Mouse (Mus musculus) C2C12 (cell line): ENCODE data around the gene Hspa1a.

Experiments
- CTCF ChIP-seq: IDR thresholded peaks from one replicate; pipeline ENCODE4 v1.5.1; 2011; ENCODE audit not compliant: control insufficient read depth, insufficient read depth, insufficient read length
- MAX ChIP-seq: IDR thresholded peaks from one replicate; pipeline ENCODE4 v1.6.1; 2011; ENCODE audit warnings: mild to moderate bottlenecking, control low read depth
- USF1 ChIP-seq: IDR thresholded peaks from one replicate; pipeline ENCODE4 v1.6.1; 2011; ENCODE audit warnings: low read depth, mild to moderate bottlenecking, control low read depth, moderate library complexity

DNA sequence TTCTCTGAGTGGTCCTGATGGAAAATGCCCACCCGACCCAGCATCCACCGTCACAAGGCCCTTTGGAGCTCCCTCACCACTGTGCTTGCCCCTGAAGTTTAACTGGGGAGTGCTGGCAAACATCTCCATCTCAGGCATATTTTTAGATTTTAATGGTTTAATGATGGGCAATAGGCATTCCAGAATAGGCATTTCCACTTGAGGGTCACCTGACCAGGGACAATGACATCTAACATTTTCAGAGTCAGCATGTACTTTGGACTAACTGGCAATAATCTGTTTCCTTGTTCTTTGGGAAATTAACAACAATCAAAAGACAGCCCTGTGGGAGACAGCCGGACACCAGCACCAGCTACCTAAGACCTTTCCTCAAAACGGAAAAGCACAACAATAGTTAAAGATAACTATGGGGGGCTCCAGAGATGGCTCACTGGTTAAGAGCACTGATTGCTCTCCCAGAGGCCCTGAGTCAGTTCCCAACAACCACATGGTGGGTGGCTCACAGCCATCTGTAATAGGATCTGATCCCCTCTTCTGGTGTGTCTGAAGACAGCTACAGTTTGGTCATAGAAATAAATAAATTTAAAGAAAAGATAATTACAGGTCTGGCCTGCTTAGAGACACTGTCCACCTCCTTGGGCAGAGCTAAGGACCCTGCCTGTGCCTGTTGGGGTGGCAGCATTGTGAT lies 28.7 kb downstream of the Hspa1a start:
- no peak for TF ChIP-seq MAX
- TF ChIP-seq CTCF: no peak
- TF ChIP-seq USF1: peak; percentile 45
